Mouse (Mus musculus) right cerebral cortex, postnatal 36 days (tissue): ENCODE data around the gene Slc4a11.

Experiments used
- DNase-seq, 2 experiments: peaks; one replicate each; pipeline ENCODE4 v3.0.0; 2022; ENCODE audit warnings: low spot score in 2 of 2, mixed read lengths in 1 of 2

The Slc4a11 gene

DNA sequence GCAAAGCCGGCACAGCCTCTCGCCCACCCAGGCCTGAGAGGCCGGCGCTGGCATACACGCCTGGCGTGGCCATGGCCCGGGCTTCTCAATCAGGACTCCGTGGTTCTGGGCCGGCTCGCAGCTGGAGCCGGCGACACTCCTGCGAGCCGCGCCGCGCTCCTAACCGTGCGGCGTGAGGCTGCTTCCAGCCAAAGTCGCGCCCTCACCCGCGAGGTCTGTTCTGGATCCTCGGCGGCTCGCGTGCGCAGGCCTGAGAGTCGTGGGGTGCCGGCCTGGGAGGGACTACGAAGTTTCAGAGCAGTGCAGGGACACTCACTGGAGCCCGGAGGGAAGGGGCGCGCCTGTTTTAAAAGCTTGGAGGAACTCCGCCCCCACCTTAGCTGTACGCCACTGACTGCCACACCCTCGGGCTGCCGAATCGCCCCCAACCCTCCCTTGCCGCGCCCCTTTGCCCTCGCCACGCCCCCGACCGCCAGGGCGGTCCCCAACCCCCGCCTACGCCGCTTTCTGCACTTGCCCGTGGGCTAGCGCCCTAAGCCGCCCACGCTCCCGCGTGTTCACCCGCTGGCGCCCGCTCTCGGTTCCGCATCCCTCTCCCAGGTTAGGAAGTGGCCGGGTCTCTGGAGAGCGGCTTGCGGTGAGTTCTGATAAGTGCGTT, at the start of gene Slc4a11:
Gene Slc4a11 (minus strand): TSS at position 367 of the 658 bp plus-strand sequence.
- peak in 1 of 2 experiments; percentile 20 for DNase-seq

DNA sequence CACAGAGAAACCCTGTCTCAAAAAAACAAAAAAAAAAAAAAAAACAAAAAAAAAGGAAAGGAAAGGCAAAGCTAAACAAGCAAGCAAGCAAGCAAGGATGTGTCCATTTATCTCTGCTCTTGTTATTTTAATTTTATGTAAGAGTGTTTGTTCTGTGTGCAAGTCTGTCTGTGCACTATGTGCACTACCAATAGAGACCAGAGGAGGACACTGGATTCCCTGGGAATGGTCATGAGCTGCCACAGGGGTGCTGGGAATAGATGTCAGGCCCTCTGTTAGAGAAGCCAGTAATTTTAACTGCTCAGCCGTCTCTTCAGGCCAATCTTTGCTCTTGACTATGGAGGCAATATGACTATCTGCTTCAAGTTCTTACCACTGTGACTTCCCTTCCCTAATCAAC, 46.3 kb upstream of the Slc4a11 start:
- no peak for DNase-seq

GRCm38 (mm10) chr2:130740096-130740495, 42.8 kb upstream of the Slc4a11 start:
- DNase-seq = no peak

GRCm38 (mm10) chr2:130738019-130738418, 40.7 kb upstream of the Slc4a11 start:
- peak; percentile 50 to 63 for DNase-seq

- no peak for DNase-seq
Observed at GRCm38 (mm10) chr2:130735281-130735680, 38.0 kb upstream of the Slc4a11 start.

DNA sequence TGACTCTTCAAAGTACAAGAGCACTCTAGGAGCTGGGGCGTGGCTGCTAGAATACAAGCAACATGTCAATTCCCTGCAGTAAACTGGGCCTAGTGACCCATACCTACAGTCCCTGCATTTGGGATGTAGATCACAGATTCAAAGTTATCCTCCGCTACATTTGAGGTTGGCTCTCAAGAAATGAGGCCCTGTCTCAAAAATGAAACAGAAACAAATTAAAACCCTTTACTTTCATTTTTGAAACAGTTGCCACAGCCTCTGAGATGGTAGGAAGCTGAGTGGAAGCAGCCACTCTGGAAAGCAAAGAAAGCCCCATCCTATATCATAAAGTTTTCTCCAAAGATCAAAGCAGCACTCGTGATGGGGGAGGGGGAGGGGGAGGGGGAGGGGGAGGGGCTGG, 36.1 kb upstream of the Slc4a11 start:
- no peak for DNase-seq

- DNase-seq = peak in 1 of 2 experiments; percentile 37
Observed at GRCm38 (mm10) chr2:130731855-130732254, 34.5 kb upstream of the Slc4a11 start.

DNA sequence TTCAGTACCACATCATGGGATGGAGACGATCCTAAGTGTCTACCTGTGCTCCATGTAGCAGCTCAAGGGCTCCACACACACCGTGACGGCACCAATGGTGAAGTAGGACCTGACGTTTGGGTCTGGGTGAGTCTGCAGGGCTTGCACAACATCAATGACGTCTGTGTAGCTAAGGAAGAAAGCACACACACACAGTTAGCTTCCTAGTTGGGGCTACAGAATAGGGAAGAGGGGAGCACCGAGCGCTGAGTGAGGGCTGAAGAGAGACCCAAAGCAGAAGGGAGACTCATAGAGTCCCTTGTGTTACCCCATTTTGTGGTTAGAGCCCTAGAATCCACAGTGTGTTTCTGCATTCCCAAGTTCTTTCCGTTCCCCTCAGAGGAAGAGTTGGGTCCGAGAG, 33.4 kb upstream of the Slc4a11 start:
- no peak for DNase-seq

DNA sequence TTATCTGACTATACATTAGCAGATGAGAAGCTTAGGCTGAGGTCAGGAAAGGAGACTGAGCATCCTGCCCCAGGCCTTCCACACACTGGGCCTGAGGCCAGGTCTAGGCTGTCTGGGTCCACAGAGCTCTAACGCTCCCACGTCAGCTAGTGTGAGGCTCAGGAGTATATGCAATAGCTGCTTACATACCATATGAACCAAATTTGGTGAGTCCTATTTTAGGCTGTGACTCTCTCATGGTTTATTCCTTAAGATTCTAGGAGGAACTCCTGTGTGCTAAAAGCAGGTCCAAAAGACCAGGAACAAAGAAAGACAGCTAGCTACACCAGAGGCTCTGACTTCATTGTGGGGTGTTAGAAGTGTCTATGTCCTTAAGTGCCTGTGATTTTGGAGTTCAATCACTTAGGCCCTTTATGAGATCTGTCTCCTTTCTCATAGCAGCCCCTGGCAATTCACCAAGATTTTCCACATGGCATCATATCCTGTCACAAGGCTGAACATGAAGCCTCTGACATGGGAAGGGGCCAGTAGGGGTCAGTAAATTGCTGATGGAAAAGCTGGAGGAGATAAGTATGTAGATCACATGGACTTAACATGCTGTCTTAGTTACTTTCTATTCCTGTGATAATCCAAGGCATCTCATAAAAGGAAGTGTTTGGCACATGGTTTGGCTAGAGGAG, 31.7 kb upstream of the Slc4a11 start:
- DNase-seq = no peak

DNA sequence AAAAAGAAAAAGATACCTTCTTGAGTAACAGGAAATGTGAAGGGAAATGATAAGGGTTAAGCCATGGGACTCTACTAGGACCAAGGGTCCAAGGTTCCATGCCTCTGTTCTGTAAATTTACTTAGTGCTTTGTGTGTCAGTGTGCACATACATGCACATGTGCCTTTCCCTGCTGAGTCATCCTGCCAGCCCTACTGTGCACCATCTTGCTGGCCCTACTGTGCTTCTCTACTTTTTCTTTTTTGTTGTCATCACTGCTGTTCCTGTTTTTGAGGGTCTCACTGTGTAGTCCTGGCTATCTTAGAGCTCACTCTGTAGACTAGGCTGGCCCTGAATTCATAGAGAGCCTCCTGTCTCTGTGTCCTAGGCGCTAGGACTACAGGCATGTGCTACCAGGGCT, 30.4 kb upstream of the Slc4a11 start:
- DNase-seq = no peak

- DNase-seq = no peak
Observed at GRCm38 (mm10) chr2:130724369-130724768, 27.1 kb upstream of the Slc4a11 start.

DNA sequence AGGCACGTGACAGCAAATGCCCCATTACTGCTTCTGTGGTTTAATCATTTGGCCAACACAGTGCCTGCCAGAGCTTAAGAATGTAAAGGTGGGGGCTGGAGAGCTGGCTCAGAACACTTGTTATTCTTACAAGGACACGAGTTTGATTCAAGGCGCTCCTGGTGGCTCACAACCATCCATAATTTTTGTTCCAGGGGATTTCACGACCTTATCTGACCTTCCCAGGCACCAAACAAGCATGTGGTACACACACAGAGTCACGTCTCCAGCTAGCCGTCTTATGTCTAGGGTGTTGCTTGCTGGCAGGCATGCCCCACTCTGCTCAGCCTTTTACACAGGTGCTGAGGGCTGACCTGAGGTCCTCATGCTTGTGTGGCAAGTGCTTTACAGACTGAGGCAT, 20.6 kb upstream of the Slc4a11 start:
- no peak for DNase-seq

- no peak for DNase-seq
Observed at GRCm38 (mm10) chr2:130707057-130707456, 9.7 kb upstream of the Slc4a11 start.

DNA sequence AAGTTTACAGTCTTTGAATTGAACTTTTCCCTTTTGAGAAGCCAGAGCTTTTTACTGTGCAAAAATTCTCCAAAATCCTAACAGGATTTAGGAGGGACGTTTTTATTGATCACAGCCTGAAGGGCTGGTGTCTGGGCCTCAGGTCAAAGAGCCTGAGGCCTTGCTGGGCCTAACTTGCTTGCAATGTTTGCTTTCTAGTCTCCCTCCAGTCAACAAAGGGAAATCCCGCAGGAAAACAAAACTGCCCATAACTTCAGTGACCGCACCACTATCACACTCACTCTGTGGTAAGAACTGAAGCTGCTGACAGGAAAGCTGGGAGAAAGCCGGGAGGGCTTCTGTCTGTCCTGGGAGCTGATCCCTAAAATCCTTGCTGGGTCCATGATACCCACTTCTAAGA, 9.3 kb upstream of the Slc4a11 start:
- no peak for DNase-seq

- no peak for DNase-seq
Observed at GRCm38 (mm10) chr2:130705178-130705577, 7.9 kb upstream of the Slc4a11 start.

GRCm38 (mm10) chr2:130704040-130705001, 7.0 kb upstream of the Slc4a11 start:
- no peak for DNase-seq

- no peak for DNase-seq
Observed at GRCm38 (mm10) chr2:130697821-130698266, 525 bp upstream of the Slc4a11 start.

DNA sequence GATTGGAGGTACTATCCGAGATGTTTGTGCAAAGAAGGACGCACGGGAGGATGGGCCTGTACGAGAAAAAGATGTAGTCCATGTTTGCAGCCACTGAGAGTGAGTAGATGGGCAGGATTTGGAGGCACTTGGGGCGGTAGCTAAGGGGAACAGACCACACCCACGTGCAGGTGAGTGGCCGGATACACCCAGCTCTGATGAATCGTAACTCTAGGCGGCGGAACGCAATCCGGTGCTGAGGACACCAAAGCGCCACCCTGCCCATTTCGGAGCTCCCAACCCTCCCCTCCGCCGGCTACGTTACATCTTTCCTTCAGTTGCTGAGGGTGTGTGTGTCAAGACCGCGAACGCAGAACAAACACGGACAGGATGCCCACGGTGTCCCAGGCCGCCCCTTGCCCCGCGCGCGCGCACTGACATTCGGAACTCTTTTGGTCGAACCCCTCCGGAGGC, 593 bp downstream of the Slc4a11 start:
- no peak for DNase-seq

- DNase-seq = no peak
Observed at GRCm38 (mm10) chr2:130693563-130693962, 3.8 kb downstream of the Slc4a11 start.

- no peak for DNase-seq
Observed at GRCm38 (mm10) chr2:130689011-130689410, 8.3 kb downstream of the Slc4a11 start.

GRCm38 (mm10) chr2:130685426-130685825, 11.9 kb downstream of the Slc4a11 start:
- DNase-seq = no peak

GRCm38 (mm10) chr2:130681531-130681930, 15.8 kb downstream of the Slc4a11 start:
- DNase-seq = no peak
